Comparison of ENCODE assay signal across 27 mouse cellular contexts in genomic region chr16:57071132-57071639, GRCm38 (mm10). TPM values are rescaled to one million over a fixed set of nuclear protein-coding genes. Genes with fewer than 3 reads are reported as not detected.
A peak's percentile ranks its signal among the peaks of the same experiment; 100 is the strongest.
DNase-seq lines count a peak whose midpoint lies in the region; ATAC-seq and TF ChIP-seq lines count a peak whose summit lies in the region.
"Had no signal": no experiment of that assay in that cellular context is flagged by ENCODE, and none has a peak within 500 bp of the region (broad histone marks: within the 10 kb centered on the region; RNA-seq: fewer than 3 reads in every experiment).

TSS of gene Tmem45a2 (minus strand) at chr16:57071372.

- peak; percentile 67 for ATAC-seq in megakaryocyte, adult 5-6 weeks (ENCODE audit: poor library complexity, severe bottlenecking)
- no peak for ATAC-seq in stomach, postnatal 0 days (ENCODE audit: low FRiP score, low TSS enrichment)
- ATAC-seq: activated CD4-positive, CD25-positive, alpha-beta regulatory T cell, adult 4 months; CD4-positive, CD25-positive, alpha-beta regulatory T cell, adult 4 months; Patski had no signal

- H3K4me2 ChIP-seq in stomach, postnatal 0 days (replicated peaks; ENCODE audit: low read depth), result no peak within 1 kb of the TSS

- H3K27me3 ChIP-seq in stomach, postnatal 0 days (ENCODE audit: control insufficient read depth, insufficient read depth, low read length), result no peaks in the 10 kb centered on the region
- H3K27me3 ChIP-seq in heart, embryonic 10.5 days (ENCODE audit: insufficient read depth, poor library complexity, severe bottlenecking), result no peaks in the 10 kb centered on the region
- H3K27me3 ChIP-seq in embryonic facial prominence, embryonic 10.5 days (replicated peaks; ENCODE audit: low read depth, poor library complexity, severe bottlenecking), result no peaks in the 10 kb centered on the region
- H3K27me3 ChIP-seq: CH12.LX had no signal

- no peaks in the 10 kb centered on the region for H3K36me3 ChIP-seq in stomach, postnatal 0 days (ENCODE audit: control insufficient read depth, insufficient read depth, low read length)
- H3K36me3 ChIP-seq in heart, embryonic 10.5 days, result no peaks in the 10 kb centered on the region
- no peaks in the 10 kb centered on the region for H3K36me3 ChIP-seq in embryonic facial prominence, embryonic 10.5 days (replicated peaks)
- H3K36me3 ChIP-seq: G1E had no signal

- WGBS in stomach, postnatal 0 days, result 78% methylated on average over 5 of the region's 5 CpGs
- 82% methylated on average over 5 of the region's 5 CpGs for WGBS in heart, embryonic 10.5 days
- WGBS in embryonic facial prominence, embryonic 10.5 days, result 92% methylated on average over 5 of the region's 5 CpGs

- no peaks in the 10 kb centered on the region for H3K4me1 ChIP-seq in stomach, postnatal 0 days (replicated peaks; ENCODE audit: control insufficient read depth, insufficient read depth)
- no peaks in the 10 kb centered on the region for H3K4me1 ChIP-seq in heart, embryonic 10.5 days
- no peaks in the 10 kb centered on the region for H3K4me1 ChIP-seq in embryonic facial prominence, embryonic 10.5 days

- no peak within 1 kb of the TSS for H3K9ac ChIP-seq in stomach, postnatal 0 days (ENCODE audit: low read length)

- no peaks in the 10 kb centered on the region for H3K9me3 ChIP-seq in stomach, postnatal 0 days (ENCODE audit: control insufficient read depth, low read length)
- no peaks in the 10 kb centered on the region for H3K9me3 ChIP-seq in heart, embryonic 10.5 days
- no peaks in the 10 kb centered on the region for H3K9me3 ChIP-seq in embryonic facial prominence, embryonic 10.5 days
- H3K9me3 ChIP-seq: G1E had no signal

- DNase-seq in fat pad, adult 2 months (ENCODE audit: extremely low read depth, low read depth, low spot score), result peak; percentile 96
- peak; percentile 93 for DNase-seq in gonadal fat pad, adult 2 months (ENCODE audit: low read depth)
- no peak for DNase-seq in stomach, postnatal 0 days (ENCODE audit: low spot score)
- no peak for DNase-seq in heart, embryonic 10.5 days (ENCODE audit: low spot score)
- DNase-seq in embryonic facial prominence, embryonic 10.5 days (ENCODE audit: low spot score), result no peak
- no peak for DNase-seq in adrenal gland, adult (ENCODE audit: inconsistent age in 2 of 2, low spot score in 1 of 2)
- no peak for DNase-seq in spleen, postnatal 4 days (ENCODE audit: low spot score in 2 of 2)
- DNase-seq: adrenal gland, adult 2 months; adrenal gland, adult 8-10 months; adrenal gland, postnatal 10 days; adrenal gland, postnatal 14 days; adrenal gland, postnatal 25 days; adrenal gland, postnatal 36 days; B cell, adult 2 months; cerebellum, adult 11 months; cerebellum, adult 11-12 months; cerebellum, adult 18-20 months had no signal

- no peak within 1 kb of the TSS for H3K4me3 ChIP-seq in stomach, postnatal 0 days (ENCODE audit: low read depth, low read length)
- H3K4me3 ChIP-seq in heart, embryonic 10.5 days, result no peak within 1 kb of the TSS
- no peak within 1 kb of the TSS for H3K4me3 ChIP-seq in embryonic facial prominence, embryonic 10.5 days

- TF ChIP-seq CTCF in stomach, postnatal 0 days (IDR thresholded peaks at IDR 0.05; ENCODE audit: low read depth), result no peak

- TF ChIP-seq EP300 in stomach, postnatal 0 days (optimal IDR thresholded peaks at IDR 0.05), result no peak

- no peak within 1 kb of the TSS for H3K27ac ChIP-seq in stomach, postnatal 0 days (replicated peaks)
- H3K27ac ChIP-seq in heart, embryonic 10.5 days, result no peak within 1 kb of the TSS
- no peak within 1 kb of the TSS for H3K27ac ChIP-seq in embryonic facial prominence, embryonic 10.5 days (replicated peaks)

RNA-seq across cellular contexts. Expression of gene Tmem45a2, which starts in this region (rescaled TPM):
- polyA plus RNA-seq in gonadal fat pad, adult 2 months (2012; rRNA removed), result not detected in 2 replicates
- 2.8 and 5.6 TPM in 2 replicates for total RNA-seq in megakaryocyte, adult 5-6 weeks (2015)
- total RNA-seq in megakaryocyte, adult 5-6 weeks (2017), result 1.1 TPM in 2 replicates
- polyA plus RNA-seq in stomach, postnatal 0 days (2015; fragmentation: Nextera tagmentation; extraction: Ambion mirVana), result 30.4 and 31.5 TPM in 2 replicates
- 0.12 TPM in 1 of 2 replicates, not detected in the other for polyA plus RNA-seq in heart, embryonic 10.5 days (2016; fragmentation: Nextera tagmentation; extraction: Ambion mirVana)
- polyA plus RNA-seq in embryonic facial prominence, embryonic 10.5 days (2016; fragmentation: Nextera tagmentation; extraction: Ambion mirVana), result not detected in 2 replicates
- total RNA-seq: adrenal gland, adult 18-20 months; adrenal gland, adult 2 months; adrenal gland, adult 8-10 months; adrenal gland, postnatal 10 days; adrenal gland, postnatal 25 days; adrenal gland, postnatal 36 days; CH12.LX; MEL had no signal
- polyA plus RNA-seq: adrenal gland, adult 2 months; brain, embryonic 14.5 days; C2C12; CD4-positive, CD25-positive, alpha-beta regulatory T cell, adult 4 months; G1E; Patski had no signal

Comparison
In these comparisons a context has a peak if more than half of its experiments do, and no peak if none do; other contexts are left out.
1. RNA of gene Tmem45a2 (polyA plus RNA-seq): 30.4 to 31.5 TPM in stomach, postnatal 0 days; not detected in gonadal fat pad, adult 2 months, 0.12 TPM in heart, embryonic 10.5 days and not detected in embryonic facial prominence, embryonic 10.5 days; every median in the first group is over 10 times any median in the second.
2. Peak in DNase-seq in gonadal fat pad, adult 2 months; RNA of the gene not detected or under 1 TPM.